ENCODE assay signal across 10 mouse cellular contexts in genomic region chr3:122704209-122704608, GRCm38 (mm10). TPM values are rescaled to one million over a fixed set of nuclear protein-coding genes. Genes with fewer than 3 reads are reported as not detected.
DNase-seq lines count a peak whose midpoint lies in the region; ATAC-seq and TF ChIP-seq lines count a peak whose summit lies in the region.
"Had no signal": no experiment of that assay in that cellular context is flagged by ENCODE, and none has a peak within 500 bp of the region (broad histone marks: within the 10 kb centered on the region; RNA-seq: fewer than 3 reads in every experiment).

No protein-coding gene starts in this region.

- intact Hi-C loops in heart, postnatal 25 days (cut with DNase I) = no loop called here

- no peak for TF ChIP-seq CTCF in lung, adult 2 months (IDR thresholded peaks at IDR 0.05; ENCODE audit: insufficient read depth, low read length)

- TF ChIP-seq POLR2A in lung, adult 2 months (IDR thresholded peaks at IDR 0.05; ENCODE audit: borderline replicate concordance, extremely low read depth, low read depth, low read length) = peak; percentile 46; the same call in 1 of the 2 replicates

- no peak for ATAC-seq in neural tube, embryonic 11.5 days (ENCODE audit: insufficient read depth, low FRiP score, low TSS enrichment)
- no peak for ATAC-seq in neural tube, embryonic 15.5 days (ENCODE audit: low FRiP score)
- ATAC-seq in stomach, embryonic 16.5 days (ENCODE audit: insufficient read depth, low FRiP score) = peak; percentile 89
- ATAC-seq in forebrain, embryonic 16.5 days = no peak

- H3K9ac ChIP-seq in neural tube, embryonic 11.5 days (ENCODE audit: low read length) = no peak overlapping the region
- H3K9ac ChIP-seq in neural tube, embryonic 15.5 days (replicated peaks) = no peak overlapping the region
- H3K9ac ChIP-seq in stomach, embryonic 16.5 days (ENCODE audit: low read length) = no peak overlapping the region
- H3K9ac ChIP-seq in forebrain, embryonic 16.5 days (replicated peaks; ENCODE audit: low read depth, low read length) = no peak overlapping the region

- no peaks in the 10 kb centered on the region for H3K27me3 ChIP-seq in heart, embryonic 10.5 days (ENCODE audit: insufficient read depth, poor library complexity, severe bottlenecking)
- no peaks in the 10 kb centered on the region for H3K27me3 ChIP-seq in neural tube, embryonic 11.5 days (ENCODE audit: control insufficient read depth, insufficient read depth, low read length)
- H3K27me3 ChIP-seq in neural tube, embryonic 15.5 days (replicated peaks) = no peaks in the 10 kb centered on the region
- no peaks in the 10 kb centered on the region for H3K27me3 ChIP-seq in stomach, embryonic 16.5 days (ENCODE audit: control insufficient read depth, insufficient read depth, low read length)
- no peaks in the 10 kb centered on the region for H3K27me3 ChIP-seq in forebrain, embryonic 16.5 days (replicated peaks; ENCODE audit: control insufficient read depth, insufficient read depth, low read length)
- H3K27me3 ChIP-seq: megakaryocyte, embryonic 14.5 days had no signal

- no peak overlapping the region for H3K4me3 ChIP-seq in heart, embryonic 10.5 days
- no peak overlapping the region for H3K4me3 ChIP-seq in neural tube, embryonic 11.5 days (ENCODE audit: low read depth, low read length)
- H3K4me3 ChIP-seq in neural tube, embryonic 15.5 days (replicated peaks) = no peak overlapping the region
- H3K4me3 ChIP-seq in lung, adult 2 months (replicated peaks; ENCODE audit: extremely low read depth, low read depth, low read length) = no peak overlapping the region
- H3K4me3 ChIP-seq in stomach, embryonic 16.5 days (replicated peaks; ENCODE audit: low read length) = no peak overlapping the region
- H3K4me3 ChIP-seq in forebrain, embryonic 16.5 days (replicated peaks; ENCODE audit: low read length) = no peak overlapping the region

- no peaks in the 10 kb centered on the region for H3K36me3 ChIP-seq in heart, embryonic 10.5 days
- no peaks in the 10 kb centered on the region; the same call in 1 of the 2 replicates for H3K36me3 ChIP-seq in neural tube, embryonic 11.5 days (ENCODE audit: control insufficient read depth, insufficient read depth, low read length)
- H3K36me3 ChIP-seq in neural tube, embryonic 15.5 days = no peaks in the 10 kb centered on the region
- H3K36me3 ChIP-seq in stomach, embryonic 16.5 days (ENCODE audit: control insufficient read depth, insufficient read depth, low read length) = no peaks in the 10 kb centered on the region
- H3K36me3 ChIP-seq in forebrain, embryonic 16.5 days (ENCODE audit: control insufficient read depth, insufficient read depth) = no peaks in the 10 kb centered on the region

- peaks cover 6% of the 10 kb centered on the region; the same call in 1 of the 2 replicates for H3K4me1 ChIP-seq in heart, embryonic 10.5 days
- no peaks in the 10 kb centered on the region for H3K4me1 ChIP-seq in neural tube, embryonic 11.5 days (ENCODE audit: control insufficient read depth, insufficient read depth, low read length)
- no peaks in the 10 kb centered on the region; the same call in 1 of the 2 replicates for H3K4me1 ChIP-seq in neural tube, embryonic 15.5 days
- H3K4me1 ChIP-seq in lung, adult 2 months (ENCODE audit: control insufficient read depth, insufficient read depth, low read length) = peaks cover 4% of the 10 kb centered on the region; the same call in 1 of the 2 replicates
- H3K4me1 ChIP-seq in stomach, embryonic 16.5 days (ENCODE audit: control insufficient read depth, insufficient read depth, low read length) = peaks cover 8% of the 10 kb centered on the region
- no peaks in the 10 kb centered on the region for H3K4me1 ChIP-seq in forebrain, embryonic 16.5 days (replicated peaks; ENCODE audit: control insufficient read depth, insufficient read depth, low read length)

- peak; percentile 79 for DNase-seq in heart, embryonic 10.5 days (ENCODE audit: low spot score)
- DNase-seq in heart, postnatal 25 days (ENCODE audit: low spot score) = no peak
- DNase-seq in neural tube, embryonic 11.5 days (ENCODE audit: low spot score) = peak; percentile 15
- peak; percentile 31 for DNase-seq in lung, adult 2 months
- no peak for DNase-seq in left cerebral cortex, adult 8-10 months (ENCODE audit: low spot score in 2 of 2)
- DNase-seq: B cell, adult 2 months had no signal

- H3K4me2 ChIP-seq in neural tube, embryonic 11.5 days (ENCODE audit: low read depth) = no peak overlapping the region
- no peak overlapping the region for H3K4me2 ChIP-seq in neural tube, embryonic 15.5 days
- no peak overlapping the region for H3K4me2 ChIP-seq in stomach, embryonic 16.5 days (ENCODE audit: low read depth, low read length)
- H3K4me2 ChIP-seq in forebrain, embryonic 16.5 days (ENCODE audit: low read length) = no peak overlapping the region

- 31% methylated on average over 6 of the region's 6 CpGs for whole genome bisulfite sequencing in heart, embryonic 10.5 days
- 15% methylated on average over 6 of the region's 6 CpGs for WGBS in neural tube, embryonic 11.5 days
- 21% methylated on average over 6 of the region's 6 CpGs for WGBS in neural tube, embryonic 15.5 days
- 26% methylated on average over 6 of the region's 6 CpGs for WGBS in lung, adult 2 months
- WGBS in stomach, embryonic 16.5 days = 20% methylated on average over 6 of the region's 6 CpGs
- WGBS in forebrain, embryonic 16.5 days = 25% methylated on average over 6 of the region's 6 CpGs

- H3K27ac ChIP-seq in heart, embryonic 10.5 days = no peak overlapping the region
- no peak overlapping the region for H3K27ac ChIP-seq in neural tube, embryonic 11.5 days (ENCODE audit: low read depth, low read length)
- no peak overlapping the region for H3K27ac ChIP-seq in neural tube, embryonic 15.5 days (replicated peaks)
- peak overlapping the region; percentile 83 for H3K27ac ChIP-seq in stomach, embryonic 16.5 days (ENCODE audit: low read length)
- no peak overlapping the region for H3K27ac ChIP-seq in forebrain, embryonic 16.5 days (ENCODE audit: low read length)

- H3K9me3 ChIP-seq in heart, embryonic 10.5 days = no peaks in the 10 kb centered on the region
- H3K9me3 ChIP-seq in neural tube, embryonic 11.5 days (ENCODE audit: control insufficient read depth, low read length) = no peaks in the 10 kb centered on the region
- no peaks in the 10 kb centered on the region for H3K9me3 ChIP-seq in neural tube, embryonic 15.5 days (replicated peaks)
- H3K9me3 ChIP-seq in stomach, embryonic 16.5 days (replicated peaks; ENCODE audit: control insufficient read depth, low read length) = no peaks in the 10 kb centered on the region
- no peaks in the 10 kb centered on the region for H3K9me3 ChIP-seq in forebrain, embryonic 16.5 days (ENCODE audit: control insufficient read depth, low read length)

RNA-seq across cellular contexts. Expression of gene Pde5a, which starts 24.5 kb away (rescaled TPM):
- 1.8 and 3.4 TPM in 2 replicates for polyA plus RNA-seq in heart, embryonic 10.5 days (2016; fragmentation: Nextera tagmentation; extraction: Ambion mirVana)
- total RNA-seq in heart, postnatal 25 days (2021) = 1 to 10 TPM; 5.0 to 6.2 TPM
- polyA plus RNA-seq in neural tube, embryonic 11.5 days (2014; fragmentation: Nextera tagmentation; extraction: Ambion mirVana) = 2.8 and 3.2 TPM in 2 replicates
- 1.2 and 3.1 TPM in 2 replicates for polyA plus RNA-seq in neural tube, embryonic 15.5 days (2015; fragmentation: Nextera tagmentation; extraction: Ambion mirVana)
- 24.4 and 35.5 TPM in 2 replicates for polyA plus RNA-seq in lung, adult 2 months (2012; rRNA removed)
- 16.3 and 17.0 TPM in 2 replicates for polyA plus RNA-seq in stomach, embryonic 16.5 days (2015; fragmentation: Nextera tagmentation; extraction: Ambion mirVana)
- polyA plus RNA-seq in forebrain, embryonic 16.5 days (2015; fragmentation: Nextera tagmentation; extraction: Ambion mirVana) = 2.8 and 3.2 TPM in 2 replicates
- 10 to 100 TPM; 14.3 to 20.3 (median 16.5) TPM for total RNA-seq in left cerebral cortex, adult 8-10 months (2022)

Comparison
In these comparisons a context has a peak if more than half of its experiments do, and no peak if none do; other contexts are left out.
1. DNase-seq: peak in heart, embryonic 10.5 days (single experiment), neural tube, embryonic 11.5 days (single experiment) and lung, adult 2 months (single experiment); none in heart, postnatal 25 days (single experiment) and left cerebral cortex, adult 8-10 months (0 of 2).